Mouse (Mus musculus): ENCODE data around the gene Ndc80. TPM values are rescaled to one million over a fixed set of nuclear protein-coding genes. Genes with fewer than 3 reads are reported as not detected.
A peak's percentile ranks its signal among the peaks of the same experiment; 100 is the strongest.
"Not testable (repeated sequence)": the region's sequence is repeated elsewhere in the genome, so short reads cannot be mapped to it uniquely, and the experiment has no call there.

Ndc80 gene
- 66.9 and 72.7 TPM in 2 replicates for polyA plus RNA-seq (2016; fragmentation: Nextera tagmentation; extraction: Ambion mirVana)

DNA sequence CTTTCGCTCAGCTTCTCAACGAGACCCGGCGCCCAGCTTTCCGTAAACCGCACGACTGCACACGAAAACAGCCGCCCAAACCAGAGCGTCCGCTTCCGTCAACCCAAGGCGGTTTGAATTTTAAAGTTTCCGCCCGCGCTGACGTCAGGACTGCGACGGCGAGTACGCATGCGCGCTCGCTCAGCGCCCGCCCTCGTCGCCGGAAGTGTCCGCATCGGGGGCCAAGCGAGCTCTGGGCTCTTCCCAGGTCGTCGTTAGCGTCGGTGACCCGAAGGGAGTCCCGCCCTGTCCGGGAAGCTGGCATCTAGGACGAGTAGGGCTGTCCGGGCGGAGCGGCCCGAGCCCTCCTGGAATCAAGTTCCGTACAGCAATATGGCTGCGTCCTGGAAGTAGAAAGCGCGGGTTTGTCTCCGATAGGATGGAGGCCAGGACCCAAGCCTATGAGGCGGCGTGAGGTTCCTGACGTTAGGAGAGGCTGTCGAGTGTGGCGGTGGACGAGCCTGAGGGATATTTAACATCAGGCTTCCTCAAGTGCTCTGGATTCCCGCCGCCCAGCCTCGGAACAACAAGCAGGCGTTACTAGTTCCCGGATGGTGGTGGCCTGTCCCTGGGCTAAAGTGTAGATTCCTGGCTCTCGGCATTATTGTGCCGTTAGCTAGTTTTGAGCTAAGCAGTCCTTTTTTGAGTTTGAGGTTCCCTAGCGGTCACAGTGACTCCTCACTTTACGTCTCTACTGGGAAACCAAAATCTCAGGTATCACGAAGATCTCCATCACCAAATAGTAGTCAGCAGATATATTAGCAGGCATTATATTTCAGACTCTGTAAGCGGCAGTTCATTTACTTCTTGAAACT is at the start of gene Ndc80:
TSS of gene Ndc80 (minus strand) at position 147 of the 854 bp plus-strand sequence.
- H3K4me3 ChIP-seq: peak within 1 kb of the TSS; percentile 80
- H3K27ac ChIP-seq: peak within 1 kb of the TSS; percentile 97
- peak; percentile 93 for DNase-seq (ENCODE audit: extremely low spot score, low spot score)
- H3K9me3 ChIP-seq: no peaks in the 10 kb centered on the region
- no peaks in the 10 kb centered on the region for H3K27me3 ChIP-seq (ENCODE audit: poor library complexity, severe bottlenecking)
- WGBS: under 1% methylated on average over 66 of the region's 66 CpGs
- peaks cover 23% of the 10 kb centered on the region for H3K4me1 ChIP-seq
- peaks cover 22% of the 10 kb centered on the region for H3K36me3 ChIP-seq (replicated peaks)

DNA sequence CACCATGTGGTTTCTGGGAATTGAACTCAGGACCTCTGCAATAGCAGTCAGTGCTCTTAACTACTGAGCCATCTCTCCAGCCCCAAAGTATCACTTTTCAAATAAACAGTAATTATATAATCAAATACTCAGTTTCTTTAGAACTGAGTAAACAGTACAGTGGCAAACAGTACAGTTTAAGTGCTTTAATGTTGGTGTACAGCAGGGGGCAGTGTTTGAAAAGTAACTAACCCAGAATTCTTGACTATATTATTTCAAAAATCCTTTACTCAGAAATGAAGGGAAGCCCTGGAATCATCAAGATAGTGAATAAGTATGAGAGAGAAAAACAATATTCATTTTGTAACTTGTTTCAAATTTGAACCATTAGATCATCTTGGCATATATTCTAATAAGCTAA is 35.0 kb upstream of the Ndc80 start:
- Histone ChIP-seq H3K27me3 (ENCODE audit: poor library complexity, severe bottlenecking) (no peaks in the 10 kb centered on the region), H3K36me3 (replicated peaks) (no peaks in the 10 kb centered on the region), H3K9me3 (no peaks in the 10 kb centered on the region), H3K27ac (no peak overlapping the region), H3K4me1 (no peaks in the 10 kb centered on the region), H3K4me3 (no peak overlapping the region)
- no peak for DNase-seq (ENCODE audit: extremely low spot score, low spot score)

DNA sequence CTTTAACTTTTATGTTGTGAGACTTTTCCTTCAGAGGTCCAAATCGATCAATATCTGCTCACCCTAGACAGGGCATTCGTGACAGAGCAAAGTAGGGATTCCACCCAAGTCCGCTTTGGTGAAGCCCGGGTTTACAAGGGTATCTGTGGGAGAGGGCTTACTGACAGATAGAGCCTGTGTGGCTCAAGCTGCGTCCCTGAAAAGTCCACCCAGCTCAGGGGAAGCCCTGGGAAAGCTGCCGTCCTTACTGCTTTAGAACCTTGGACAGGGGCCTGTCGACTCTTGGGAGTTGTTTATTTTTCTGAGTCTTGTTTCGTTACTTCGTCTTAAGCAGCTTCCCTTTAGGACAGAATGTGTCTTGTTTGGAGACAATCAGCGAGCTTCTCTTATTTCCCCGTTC is 26.2 kb upstream of the Ndc80 start:
- H3K9me3 ChIP-seq: no peaks in the 10 kb centered on the region
- H3K27ac ChIP-seq: no peak overlapping the region
- peaks cover 54% of the 10 kb centered on the region for H3K27me3 ChIP-seq (ENCODE audit: poor library complexity, severe bottlenecking)
- 12% methylated on average over 11 of the region's 11 CpGs for WGBS
- H3K36me3 ChIP-seq (replicated peaks): no peaks in the 10 kb centered on the region
- H3K4me1 ChIP-seq: peaks cover 18% of the 10 kb centered on the region
- DNase-seq (ENCODE audit: extremely low spot score, low spot score): peak; percentile 18
- H3K4me3 ChIP-seq: peak overlapping the region; percentile 86

DNA sequence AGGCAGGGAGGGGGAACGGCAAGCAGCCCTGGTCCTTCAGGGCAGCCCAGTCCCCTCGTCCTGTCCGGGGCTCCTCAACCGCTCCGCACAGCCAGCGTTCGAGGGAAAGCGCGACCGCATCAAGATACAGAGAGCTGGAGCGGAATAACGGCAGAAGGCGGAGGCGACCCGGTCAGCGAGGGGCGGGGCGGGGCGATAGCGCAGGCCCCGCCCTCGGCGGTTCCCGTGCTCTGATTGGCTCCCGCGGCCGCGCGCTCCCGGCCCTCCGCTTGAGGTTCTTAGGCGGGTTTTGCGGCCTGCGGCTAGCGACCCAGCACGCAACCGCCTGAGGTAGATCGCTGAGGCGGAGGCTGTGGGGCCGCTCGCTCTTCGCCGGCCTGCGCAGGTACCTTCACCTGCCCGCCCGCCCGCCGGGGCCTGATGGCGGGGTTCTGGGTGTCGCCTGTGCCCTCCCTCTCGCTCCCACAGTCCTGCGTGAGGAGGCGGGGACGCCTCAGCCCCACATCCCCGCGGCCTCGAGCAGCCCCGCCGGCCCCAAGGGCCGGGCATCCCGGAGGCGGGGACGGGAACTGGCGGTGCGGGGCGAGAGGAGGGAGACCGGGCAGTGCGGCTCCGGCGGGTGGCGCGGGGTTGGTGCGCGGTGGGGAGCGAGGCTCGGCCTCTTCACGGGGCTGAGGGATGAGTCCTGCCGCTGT is 25.2 kb upstream of the Ndc80 start, which contains the start of gene Spdya:
TSS of gene Spdya (plus strand) at position 305 of the 695 bp plus-strand sequence.
- H3K4me3 ChIP-seq: peak within 1 kb of the TSS; percentile 86
- under 1% methylated on average over 78 of the region's 78 CpGs for WGBS
- peaks cover 54% of the 10 kb centered on the region for H3K27me3 ChIP-seq (ENCODE audit: poor library complexity, severe bottlenecking)
- H3K36me3 ChIP-seq (replicated peaks): no peaks in the 10 kb centered on the region
- H3K9me3 ChIP-seq: no peaks in the 10 kb centered on the region
- DNase-seq (ENCODE audit: extremely low spot score, low spot score): peak; percentile 87
- peak within 1 kb of the TSS; percentile 91 for H3K27ac ChIP-seq
- H3K4me1 ChIP-seq: peaks cover 18% of the 10 kb centered on the region

DNA sequence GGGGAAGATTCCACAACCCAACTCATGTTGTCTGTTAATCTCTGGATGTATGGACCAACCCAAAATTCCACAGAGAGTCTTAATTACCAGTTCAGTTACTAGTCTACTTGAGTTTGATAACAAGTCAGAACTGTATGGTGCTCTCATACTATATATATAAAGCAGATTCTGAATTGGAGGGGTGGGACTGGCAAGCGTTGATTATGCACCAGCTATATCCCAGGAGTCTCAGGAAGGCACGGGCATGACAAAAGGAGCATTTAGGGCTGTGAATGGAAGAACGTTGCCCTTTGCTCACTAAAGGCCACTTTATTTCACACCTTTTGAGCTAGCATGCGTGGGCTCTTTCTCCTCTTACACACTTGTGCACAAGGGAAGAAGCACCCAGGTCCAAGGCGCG is 24.7 kb upstream of the Ndc80 start:
- WGBS: 7% methylated on average over 6 of the region's 6 CpGs
- Histone ChIP-seq H3K4me1 (peaks cover 18% of the 10 kb centered on the region), H3K36me3 (replicated peaks) (no peaks in the 10 kb centered on the region), H3K27ac (peak overlapping the region; percentile 91), H3K9me3 (no peaks in the 10 kb centered on the region), H3K27me3 (ENCODE audit: poor library complexity, severe bottlenecking) (peaks cover 54% of the 10 kb centered on the region), H3K4me3 (peak overlapping the region; percentile 86)
- no peak for DNase-seq (ENCODE audit: extremely low spot score, low spot score)

DNA sequence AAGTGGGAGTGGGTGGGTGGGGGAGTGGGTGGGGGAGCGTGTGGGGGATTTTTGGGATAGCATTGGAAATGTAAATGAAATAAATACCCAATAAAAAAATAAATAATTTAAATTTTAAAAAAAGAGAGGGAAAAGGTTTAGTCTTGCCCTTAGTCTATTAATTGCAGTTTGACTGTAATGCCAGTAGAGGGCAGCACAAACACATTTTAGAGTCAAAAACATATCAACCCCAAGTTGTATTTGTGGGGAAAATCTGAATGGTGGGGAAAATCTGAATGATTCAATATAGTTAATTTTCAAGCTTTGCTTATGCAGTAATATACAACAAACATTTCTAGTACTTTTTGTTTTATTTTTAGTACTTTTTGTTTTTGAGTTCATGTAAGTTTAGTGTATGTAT is 21.9 kb upstream of the Ndc80 start:
- H3K36me3 ChIP-seq (replicated peaks): no peaks in the 10 kb centered on the region
- no peaks in the 10 kb centered on the region for H3K9me3 ChIP-seq
- 0% methylated on average over 1 of the region's 1 CpGs for WGBS
- H3K27me3 ChIP-seq (ENCODE audit: poor library complexity, severe bottlenecking): peaks cover 44% of the 10 kb centered on the region
- no peak overlapping the region for H3K27ac ChIP-seq
- no peak for DNase-seq (ENCODE audit: extremely low spot score, low spot score)
- peaks cover 18% of the 10 kb centered on the region for H3K4me1 ChIP-seq
- no peak overlapping the region for H3K4me3 ChIP-seq

DNA sequence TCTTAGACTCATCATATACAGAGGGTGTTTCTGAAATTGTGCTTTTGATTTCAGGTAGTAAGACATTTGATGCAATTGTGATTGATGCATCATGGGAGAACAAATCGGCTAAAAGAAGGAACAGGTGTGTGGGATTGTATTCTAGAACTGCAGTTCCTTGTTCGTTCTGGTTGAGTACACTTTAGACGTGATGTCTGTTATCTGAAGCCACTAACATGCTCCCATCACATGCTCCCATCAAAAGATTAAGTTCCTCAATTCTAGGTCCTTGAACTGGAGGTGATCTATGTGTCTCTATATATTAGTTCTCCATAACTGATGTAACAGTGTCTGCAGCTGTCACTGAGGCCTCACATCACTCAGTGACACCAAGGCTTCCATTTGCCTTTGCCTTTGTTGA is 10.5 kb upstream of the Ndc80 start:
- Histone ChIP-seq H3K27me3 (ENCODE audit: poor library complexity, severe bottlenecking) (no peaks in the 10 kb centered on the region), H3K4me1 (no peaks in the 10 kb centered on the region), H3K36me3 (replicated peaks) (no peaks in the 10 kb centered on the region), H3K9me3 (no peaks in the 10 kb centered on the region), H3K4me3 (no peak overlapping the region), H3K27ac (no peak overlapping the region)
- DNase-seq (ENCODE audit: extremely low spot score, low spot score): no peak
- 89% methylated on average over 3 of the region's 3 CpGs for WGBS

DNA sequence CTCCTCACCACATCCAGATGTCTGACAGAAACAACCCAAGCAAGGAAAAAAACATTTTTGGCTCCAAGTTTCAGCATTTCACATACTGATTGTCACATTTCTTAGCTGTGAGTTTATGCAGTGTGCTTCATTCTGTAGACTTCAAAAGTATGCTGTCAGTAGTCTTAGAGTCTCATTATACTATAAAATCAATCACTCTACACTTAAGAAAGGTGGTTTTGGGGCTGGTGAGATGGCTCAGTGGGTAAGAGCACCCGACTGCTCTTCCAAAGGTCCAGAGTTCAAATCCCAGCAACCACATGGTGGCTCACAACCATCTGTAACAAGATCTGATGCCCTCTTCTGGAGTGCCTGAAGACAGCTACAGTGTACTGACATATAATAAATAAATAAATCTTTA is 8.9 kb upstream of the Ndc80 start:
- H3K9me3 ChIP-seq; H3K4me1 ChIP-seq; H3K4me3 ChIP-seq; H3K27me3 ChIP-seq (ENCODE audit: poor library complexity, severe bottlenecking); DNase-seq (ENCODE audit: extremely low spot score, low spot score); H3K36me3 ChIP-seq (replicated peaks); H3K27ac ChIP-seq: not testable (repeated sequence)
- WGBS: 77% methylated on average over 1 of the region's 1 CpGs

DNA sequence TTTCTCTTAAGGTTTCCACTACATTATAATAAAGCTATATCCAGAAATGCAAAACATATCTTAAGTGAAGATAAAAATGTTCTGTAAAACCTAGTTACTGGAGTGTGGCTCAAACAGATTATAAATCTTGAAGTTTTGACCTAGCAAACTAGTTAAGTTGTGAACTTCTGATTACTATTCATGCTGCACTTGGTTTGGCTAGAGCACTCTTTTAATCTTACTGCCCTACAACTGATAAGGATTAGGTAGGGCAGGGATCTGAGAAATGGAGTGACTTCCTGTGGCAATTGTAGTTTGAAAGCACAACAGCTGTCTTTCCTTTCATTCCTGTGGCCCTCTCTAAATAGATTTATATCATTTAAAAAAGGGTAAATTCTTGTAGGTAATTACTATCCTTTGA is 1.4 kb upstream of the Ndc80 start:
- Histone ChIP-seq H3K9me3 (no peaks in the 10 kb centered on the region), H3K4me3 (no peak overlapping the region)

DNA sequence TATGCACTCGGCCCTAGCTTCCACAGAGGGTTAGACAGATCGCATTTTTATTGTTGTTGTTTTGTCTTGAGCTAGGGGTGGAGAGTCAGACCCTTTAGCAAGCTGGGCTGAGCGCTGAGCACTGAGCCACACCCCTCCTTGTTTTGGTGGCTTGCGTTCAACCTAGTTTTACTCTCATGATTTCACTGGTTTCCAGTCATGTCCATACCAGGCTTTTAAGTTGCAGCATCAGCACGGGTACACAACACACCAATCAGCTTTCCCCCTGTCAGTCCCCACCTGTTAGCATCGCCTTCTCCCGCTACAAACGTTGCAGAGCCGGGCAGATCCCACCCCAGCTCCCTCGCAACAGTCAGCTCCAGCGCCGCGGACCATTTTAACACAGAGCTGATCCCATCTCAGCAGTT is 352 bp downstream of the Ndc80 start:
- Histone ChIP-seq H3K4me1 (peaks cover 23% of the 10 kb centered on the region), H3K9me3 (no peaks in the 10 kb centered on the region), H3K27ac (peak overlapping the region; percentile 97), H3K27me3 (ENCODE audit: poor library complexity, severe bottlenecking) (no peaks in the 10 kb centered on the region), H3K4me3 (peak overlapping the region; percentile 80), H3K36me3 (replicated peaks) (peaks cover 27% of the 10 kb centered on the region)
- no peak for DNase-seq (ENCODE audit: extremely low spot score, low spot score)
- under 1% methylated on average over 13 of the region's 13 CpGs for WGBS

More for the DNA sequence above, 1.4 kb upstream of the Ndc80 start:
- Histone ChIP-seq H3K27ac (no peak overlapping the region), H3K27me3 (ENCODE audit: poor library complexity, severe bottlenecking) (no peaks in the 10 kb centered on the region), H3K36me3 (replicated peaks) (peaks cover 11% of the 10 kb centered on the region), H3K4me1 (peaks cover 23% of the 10 kb centered on the region)
- no peak for DNase-seq (ENCODE audit: extremely low spot score, low spot score)

DNA sequence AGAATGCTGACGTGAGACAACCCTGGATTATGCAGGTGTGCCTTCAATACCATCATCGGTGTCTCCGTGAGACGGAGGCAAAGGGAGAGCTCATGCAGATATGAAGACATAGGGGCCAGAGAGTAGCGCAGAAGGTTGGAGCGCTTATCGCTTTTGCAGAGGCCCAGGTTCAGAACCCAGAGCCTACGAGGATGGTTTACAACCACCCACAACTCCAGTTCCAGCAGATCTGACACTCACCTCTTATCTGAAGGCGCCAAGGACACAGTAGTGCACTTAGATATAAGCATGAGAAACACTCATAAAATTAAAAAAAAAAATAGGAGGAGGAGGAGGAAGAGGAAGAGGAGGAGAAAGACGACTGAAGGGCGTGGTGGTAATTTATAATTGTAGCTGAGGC is 16.4 kb downstream of the Ndc80 start:
- 98% methylated on average over 11 of the region's 11 CpGs for WGBS
- H3K36me3 ChIP-seq (replicated peaks): peaks cover 99% of the 10 kb centered on the region
- H3K4me3 ChIP-seq: no peak overlapping the region
- H3K27me3 ChIP-seq (ENCODE audit: poor library complexity, severe bottlenecking): no peaks in the 10 kb centered on the region
- no peaks in the 10 kb centered on the region for H3K9me3 ChIP-seq
- no peak overlapping the region for H3K27ac ChIP-seq
- no peak for DNase-seq (ENCODE audit: extremely low spot score, low spot score)
- no peaks in the 10 kb centered on the region for H3K4me1 ChIP-seq

DNA sequence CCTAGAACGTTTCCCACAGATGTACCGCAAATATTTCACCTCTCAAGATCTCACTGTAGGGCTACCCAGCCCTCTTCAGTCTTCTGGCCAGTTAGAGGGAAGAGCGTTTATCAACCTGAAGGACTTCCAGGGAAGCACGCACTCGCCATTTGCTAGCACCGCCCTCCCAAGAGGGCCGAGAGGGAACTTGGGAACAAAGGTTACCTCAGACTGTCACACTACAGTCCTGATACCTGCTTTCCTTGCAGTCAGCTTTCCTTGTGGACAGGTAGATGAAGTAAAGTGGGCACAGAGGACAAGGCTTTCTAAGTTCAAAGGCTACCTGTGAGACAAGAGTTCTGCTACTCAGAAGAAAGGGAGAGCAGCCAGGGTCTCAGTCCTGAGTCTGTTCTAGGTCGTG is 19.8 kb downstream of the Ndc80 start:
- H3K36me3 ChIP-seq (replicated peaks): peaks cover 99% of the 10 kb centered on the region
- H3K4me3 ChIP-seq: no peak overlapping the region
- no peaks in the 10 kb centered on the region for H3K27me3 ChIP-seq (ENCODE audit: poor library complexity, severe bottlenecking)
- H3K4me1 ChIP-seq: no peaks in the 10 kb centered on the region
- WGBS: 94% methylated on average over 8 of the region's 8 CpGs
- H3K27ac ChIP-seq: no peak overlapping the region
- H3K9me3 ChIP-seq: no peaks in the 10 kb centered on the region
- DNase-seq (ENCODE audit: extremely low spot score, low spot score): no peak

DNA sequence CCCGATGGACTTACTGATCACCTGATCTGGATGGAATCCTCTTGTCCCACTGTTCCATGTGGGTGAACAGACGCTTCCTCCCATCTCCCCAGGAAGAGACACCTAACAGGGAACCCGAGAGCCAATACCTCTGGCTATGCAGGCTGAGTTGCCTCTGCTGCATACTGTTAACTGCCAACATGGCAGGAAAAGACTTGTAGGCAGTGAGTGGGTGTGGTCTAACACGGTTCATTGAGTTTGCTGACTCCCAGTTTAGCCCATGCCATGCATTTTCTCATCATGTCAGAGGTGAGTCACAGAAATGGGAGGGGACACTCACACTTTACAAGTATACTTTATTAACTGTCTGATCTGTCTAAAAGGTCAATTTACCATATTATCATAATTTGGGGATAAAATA is 30.9 kb downstream of the Ndc80 start:
- Histone ChIP-seq H3K36me3 (replicated peaks) (peaks cover 66% of the 10 kb centered on the region), H3K27ac (no peak overlapping the region), H3K27me3 (ENCODE audit: poor library complexity, severe bottlenecking) (no peaks in the 10 kb centered on the region), H3K9me3 (no peaks in the 10 kb centered on the region), H3K4me3 (no peak overlapping the region), H3K4me1 (no peaks in the 10 kb centered on the region)
- no peak for DNase-seq (ENCODE audit: extremely low spot score, low spot score)
- WGBS: 85% methylated on average over 4 of the region's 4 CpGs

Data from forebrain, embryonic 10.5 days (tissue).